Mouse (Mus musculus): ENCODE measurements around the gene Kdm6a. TPM values are rescaled to one million over a fixed set of nuclear protein-coding genes. Genes with fewer than 3 reads are reported as not detected.
A peak's percentile ranks its signal among the peaks of the same experiment; 100 is the strongest.

The Kdm6a gene
- total RNA-seq (2021) = 10 to 100 TPM; 37.1 to 56.2 TPM
- polyA plus RNA-seq (2012; rRNA removed) = 14.9 and 15.7 TPM in 2 replicates
- long read RNA-seq, full-length matches to known transcripts = 1 of 8 reads
- long read RNA-seq, partial matches to known transcripts = 2 of 8 reads
- long read RNA-seq, other reads (novel, unspliced or antisense) = 5 of 8 reads

- peak; percentile 100 for DNase-seq
Measured at GRCm38 (mm10) chrX:18162192-18162857, at the start of gene Kdm6a. Kdm6a (plus strand) TSS chrX:18162575.

DNA sequence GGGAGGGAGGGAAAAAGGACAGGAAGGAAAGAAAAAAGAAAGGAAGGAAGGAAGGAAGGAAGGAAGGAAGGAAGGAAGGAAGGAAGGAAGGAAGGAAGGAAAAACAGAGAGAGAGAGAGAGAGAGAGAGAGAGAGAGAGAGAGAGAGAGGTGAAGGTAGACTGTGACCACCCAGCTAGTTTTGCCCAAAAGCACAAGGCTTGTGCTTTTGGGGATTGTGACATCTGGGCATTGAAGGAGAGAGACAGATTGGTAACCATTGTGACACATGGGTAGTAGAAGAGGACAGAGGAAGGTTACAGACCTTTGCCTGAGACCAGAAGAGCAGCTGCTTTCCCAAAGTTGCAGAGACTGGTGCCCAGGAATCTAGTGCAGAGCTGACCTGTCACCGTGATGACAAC lies 16.8 kb upstream of the Kdm6a start, which contains the start of gene Dusp21:
Gene Dusp21, plus strand, starts transcription at position 301 of the 400 bp plus-strand sequence.
- no peak for DNase-seq

DNA sequence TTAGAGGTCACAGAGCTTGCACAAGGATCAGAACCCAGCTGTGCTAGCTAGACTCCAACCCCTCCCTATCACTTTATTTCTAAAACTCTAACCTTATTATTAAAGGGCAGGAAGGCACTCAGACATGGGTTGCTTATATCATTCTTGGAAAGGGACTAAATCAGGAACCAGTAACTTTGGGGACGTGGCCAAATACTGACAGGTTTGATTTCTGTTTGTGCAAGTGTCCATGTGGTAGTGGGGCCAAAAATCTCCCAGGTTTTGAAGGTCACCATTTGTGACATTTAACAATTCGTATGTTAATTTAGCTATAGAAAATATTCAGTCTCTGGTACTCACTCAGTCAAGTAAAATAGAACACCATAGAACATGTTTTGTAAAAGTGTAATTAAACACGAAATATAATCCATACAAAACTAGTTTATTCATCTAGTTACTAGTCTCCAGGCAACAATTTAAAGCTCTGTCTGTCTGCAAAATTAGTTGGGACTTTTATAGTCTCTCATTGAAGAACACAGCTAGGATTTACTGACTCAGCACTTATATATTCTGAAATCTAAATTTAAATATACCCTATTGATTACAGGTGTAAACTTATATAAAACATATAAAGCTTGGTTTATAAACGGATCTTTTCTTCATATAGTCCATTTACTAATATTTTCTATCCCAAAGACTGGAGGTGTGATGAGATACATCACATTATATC lies 1.5 kb upstream of the Kdm6a start:
- DNase-seq = peak; percentile 16

GRCm38 (mm10) chrX:18161796-18162191 lies 581 bp upstream of the Kdm6a start:
- no peak for DNase-seq

DNA sequence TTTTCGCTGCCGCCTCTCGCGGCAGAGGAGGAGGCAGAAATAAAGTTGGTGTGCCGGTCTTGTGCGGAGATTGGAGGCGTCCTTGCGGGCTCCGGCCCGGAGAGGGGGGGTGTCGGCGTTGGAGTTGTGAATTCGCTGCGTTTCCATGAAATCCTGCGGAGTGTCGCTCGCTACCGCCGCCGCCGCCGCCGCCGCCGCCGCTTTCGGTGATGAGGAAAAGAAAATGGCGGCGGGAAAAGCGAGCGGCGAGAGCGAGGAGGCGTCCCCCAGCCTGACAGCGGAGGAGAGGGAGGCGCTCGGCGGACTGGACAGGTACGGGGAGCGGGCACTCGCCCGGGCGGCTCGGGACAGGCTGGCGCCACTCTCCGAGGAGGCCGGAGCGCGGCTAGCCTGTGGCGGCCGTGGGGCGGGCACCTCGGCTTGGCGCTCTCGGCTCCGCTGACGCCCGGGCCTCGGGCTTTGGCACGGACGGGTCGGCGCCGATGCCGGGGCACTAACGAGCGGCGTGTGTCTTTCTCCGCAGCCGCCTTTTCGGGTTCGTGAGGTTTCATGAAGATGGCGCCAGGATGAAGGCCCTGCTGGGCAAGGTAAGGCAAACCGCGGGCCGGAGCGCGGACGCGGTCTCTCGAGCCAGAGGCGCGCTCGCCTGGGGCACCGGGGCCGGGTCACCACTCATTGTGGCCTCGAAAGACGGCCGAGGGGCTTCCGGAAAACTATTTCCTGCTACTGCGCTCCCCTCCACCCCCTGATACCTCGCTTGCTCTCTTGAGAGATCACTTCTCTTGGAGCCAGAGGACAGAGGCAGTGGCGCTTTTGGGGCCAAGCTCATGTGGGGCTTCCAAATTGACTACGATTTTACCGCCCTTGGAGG lies 721 bp downstream of the Kdm6a start:
- peak; percentile 83 for DNase-seq

- peak; percentile 62 for DNase-seq
Measured at GRCm38 (mm10) chrX:18163917-18164624, 1.7 kb downstream of the Kdm6a start.

DNA sequence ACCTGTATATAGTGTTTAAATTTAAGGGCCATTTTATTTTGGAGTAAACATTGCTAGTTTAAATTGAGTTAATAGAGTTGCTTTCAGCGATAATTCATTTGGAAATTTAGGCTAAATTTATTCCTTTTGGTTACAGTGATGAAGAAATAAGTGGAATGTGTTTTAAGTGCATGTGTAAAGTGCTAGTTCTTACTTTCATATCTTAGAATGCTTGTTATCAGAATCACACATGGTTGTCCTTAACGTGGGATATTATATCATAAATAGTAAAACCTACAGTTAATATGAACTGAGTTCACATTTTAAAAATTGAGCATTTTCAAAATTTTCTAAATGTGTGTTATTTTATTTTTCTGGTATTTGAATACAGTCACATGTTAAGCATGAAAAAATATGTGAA lies 2.7 kb downstream of the Kdm6a start:
- no peak for DNase-seq

DNA sequence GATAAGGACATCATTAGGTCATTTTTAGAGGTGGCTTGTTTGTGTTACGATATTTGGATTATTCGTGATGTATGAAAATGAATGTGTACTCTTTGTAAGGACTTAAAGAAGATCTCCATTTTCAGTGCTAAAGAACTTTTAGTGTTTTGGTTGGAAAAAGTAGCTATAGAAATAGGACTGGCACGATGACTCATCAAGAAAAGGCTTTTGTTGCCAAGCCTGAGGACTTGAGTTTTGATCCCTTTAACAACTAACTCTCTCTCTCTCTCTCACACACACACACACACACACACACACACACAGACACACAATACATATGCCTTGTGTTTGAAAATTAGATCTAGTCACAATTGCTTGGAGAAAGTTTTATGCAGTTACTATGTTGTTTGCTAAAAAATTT lies 4.6 kb downstream of the Kdm6a start:
- DNase-seq = no peak

GRCm38 (mm10) chrX:18168940-18169339 lies 6.6 kb downstream of the Kdm6a start:
- no peak for DNase-seq

- no peak for DNase-seq
Measured at GRCm38 (mm10) chrX:18174831-18175230, 12.5 kb downstream of the Kdm6a start.

DNA sequence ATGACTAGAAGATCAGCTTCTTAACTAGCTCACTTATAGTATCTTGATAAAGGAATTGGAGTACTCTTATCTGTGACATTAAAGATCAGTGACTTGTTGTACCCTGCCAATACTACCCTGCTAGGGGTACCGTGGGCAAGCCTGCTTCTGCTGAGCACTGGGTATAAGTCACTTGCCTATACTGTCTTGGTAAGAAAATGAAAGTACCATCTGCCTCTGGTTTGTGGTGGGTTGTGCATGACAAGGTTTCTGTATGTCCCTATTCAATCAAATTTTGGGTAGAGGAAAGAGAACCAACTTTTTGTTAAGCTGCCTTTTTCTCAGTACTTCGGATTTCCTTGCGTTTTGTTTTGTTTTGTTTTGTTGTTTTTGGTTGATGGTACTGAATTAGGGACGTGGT lies 15.4 kb downstream of the Kdm6a start:
- DNase-seq = no peak

DNA sequence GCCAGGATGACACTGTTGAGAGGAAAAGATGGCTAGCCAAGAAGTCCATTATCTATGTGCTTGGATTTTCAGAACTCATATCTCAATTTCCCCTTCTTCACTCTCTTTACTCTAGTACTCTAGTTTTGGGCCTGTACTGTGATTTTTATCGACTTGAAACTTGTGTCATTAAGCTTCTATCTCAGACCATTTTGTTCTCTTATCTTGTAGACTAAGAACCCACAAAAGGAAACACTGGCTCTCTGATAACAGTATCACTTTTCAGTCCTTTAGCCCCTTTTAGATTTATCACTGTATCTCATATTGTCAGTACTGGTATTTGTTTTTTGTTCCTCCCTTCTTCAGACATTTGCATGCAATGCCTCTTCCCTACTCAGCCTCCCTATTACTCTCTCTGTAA lies 17.1 kb downstream of the Kdm6a start:
- DNase-seq = no peak

GRCm38 (mm10) chrX:18187203-18187602 lies 24.8 kb downstream of the Kdm6a start:
- no peak for DNase-seq

GRCm38 (mm10) chrX:18188293-18188692 lies 25.9 kb downstream of the Kdm6a start:
- DNase-seq = no peak

- no peak for DNase-seq
Measured at GRCm38 (mm10) chrX:18239572-18239971, 77.2 kb downstream of the Kdm6a start.

DNA sequence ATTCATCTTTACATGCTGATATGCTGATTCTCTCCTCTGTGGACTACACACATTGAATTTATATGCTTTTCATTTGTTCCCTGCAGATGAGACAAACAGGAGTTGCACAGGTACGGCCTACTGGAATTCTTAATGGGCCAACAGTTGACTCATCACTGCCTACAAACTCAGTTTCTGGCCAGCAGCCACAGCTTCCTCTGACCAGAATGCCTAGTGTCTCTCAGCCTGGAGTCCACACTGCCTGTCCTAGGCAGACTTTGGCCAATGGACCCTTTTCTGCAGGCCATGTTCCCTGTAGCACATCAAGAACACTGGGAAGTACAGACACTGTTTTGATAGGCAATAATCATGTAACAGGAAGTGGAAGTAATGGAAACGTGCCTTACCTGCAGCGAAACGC lies 88.2 kb downstream of the Kdm6a start:
- DNase-seq = peak; percentile 46

- DNase-seq = peak; percentile 56
Measured at GRCm38 (mm10) chrX:18254767-18255166, 92.4 kb downstream of the Kdm6a start.

GRCm38 (mm10) chrX:18258238-18258809 lies 95.9 kb downstream of the Kdm6a start:
- DNase-seq = no peak

- no peak for DNase-seq
Measured at GRCm38 (mm10) chrX:18278561-18278960, 116.2 kb downstream of the Kdm6a start.

DNA sequence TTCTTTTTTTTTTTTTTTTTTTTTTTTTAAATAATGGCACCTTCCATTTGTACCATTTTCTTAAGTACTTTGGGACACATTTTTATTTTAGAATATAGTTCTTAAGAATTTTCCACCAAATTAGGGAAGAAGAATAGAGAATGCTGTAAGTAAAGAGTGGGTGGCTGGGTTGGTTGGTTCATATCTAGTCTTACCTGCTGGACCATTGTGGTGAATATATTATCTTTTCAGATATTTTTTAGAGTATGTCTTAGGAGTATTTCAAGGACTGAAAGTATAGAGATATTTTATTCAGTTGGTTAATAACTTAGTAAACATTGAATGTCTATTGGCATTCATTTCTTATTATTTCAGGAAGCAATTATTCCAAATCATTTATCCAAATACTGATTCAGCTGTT lies 117.8 kb downstream of the Kdm6a start:
- DNase-seq = no peak
